Mouse (Mus musculus) embryo, embryonic 11.5 days (tissue): ENCODE data around the gene Mcts1.

Source experiments
- DNase-seq: peaks from one replicate; pipeline ENCODE4 v3.0.0-alpha.2; 2012; ENCODE audit warnings: low read depth, low spot score

The Mcts1 gene

DNA sequence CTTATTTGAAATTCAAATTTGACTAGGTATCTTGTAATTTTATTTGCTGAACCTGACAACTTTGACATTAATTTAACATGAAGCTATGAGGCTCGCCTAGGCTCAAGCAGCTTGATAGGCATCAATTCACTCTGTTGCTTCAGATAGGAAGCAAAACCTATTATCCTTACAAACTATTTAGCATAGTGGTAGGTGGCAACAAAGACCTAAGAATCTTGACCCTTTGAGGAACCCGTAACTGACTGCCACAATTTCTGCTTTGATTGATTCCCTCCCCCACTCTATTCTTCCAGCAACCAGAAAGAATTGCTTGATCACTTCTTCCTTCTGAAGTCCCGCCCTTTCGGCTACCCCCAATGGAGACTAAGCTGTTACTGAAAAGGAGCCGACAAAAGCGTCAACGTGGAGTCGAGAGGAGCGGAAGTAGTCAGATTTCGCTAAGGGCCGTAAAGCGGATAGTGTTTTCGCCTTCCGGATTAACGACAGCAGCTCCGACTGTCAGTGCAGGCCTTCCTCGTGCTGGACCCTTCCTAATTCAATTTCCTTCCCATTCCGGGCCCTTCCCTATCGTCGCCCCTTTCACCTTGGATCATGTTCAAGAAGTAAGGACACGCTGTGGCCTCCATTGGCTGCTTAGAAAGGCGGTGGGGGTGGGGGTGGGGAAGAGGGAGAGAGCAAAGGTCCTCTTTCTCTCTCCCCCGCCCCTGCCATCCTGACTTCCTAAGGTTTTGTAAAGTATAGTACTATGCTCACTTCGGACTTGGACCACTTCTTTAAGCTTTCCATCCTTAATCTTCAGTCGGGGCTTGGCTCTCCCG is at the start of gene Mcts1:
Gene Mcts1, plus strand, starts transcription at position 402 of the 818 bp plus-strand sequence.
- peak; percentile 61 for DNase-seq

DNA sequence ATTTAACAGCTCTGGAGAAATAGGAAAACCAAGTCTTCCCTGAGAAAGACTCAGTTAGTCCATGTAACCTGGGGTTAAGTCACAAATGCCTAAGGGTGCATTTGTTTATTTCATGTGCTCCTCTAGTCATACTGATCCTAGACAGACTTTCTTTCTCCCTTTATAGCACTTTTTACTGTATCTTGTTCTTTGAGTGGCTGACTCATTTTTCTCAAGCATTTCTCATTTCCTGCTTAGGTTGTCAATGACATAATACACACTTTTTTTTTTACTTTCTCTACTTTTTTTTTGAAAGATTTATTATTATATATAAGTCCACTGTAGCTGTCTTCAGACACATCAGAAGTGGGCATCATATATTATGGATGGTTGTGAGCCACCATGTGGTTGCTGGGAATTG is 47.1 kb upstream of the Mcts1 start:
- no peak for DNase-seq

DNA sequence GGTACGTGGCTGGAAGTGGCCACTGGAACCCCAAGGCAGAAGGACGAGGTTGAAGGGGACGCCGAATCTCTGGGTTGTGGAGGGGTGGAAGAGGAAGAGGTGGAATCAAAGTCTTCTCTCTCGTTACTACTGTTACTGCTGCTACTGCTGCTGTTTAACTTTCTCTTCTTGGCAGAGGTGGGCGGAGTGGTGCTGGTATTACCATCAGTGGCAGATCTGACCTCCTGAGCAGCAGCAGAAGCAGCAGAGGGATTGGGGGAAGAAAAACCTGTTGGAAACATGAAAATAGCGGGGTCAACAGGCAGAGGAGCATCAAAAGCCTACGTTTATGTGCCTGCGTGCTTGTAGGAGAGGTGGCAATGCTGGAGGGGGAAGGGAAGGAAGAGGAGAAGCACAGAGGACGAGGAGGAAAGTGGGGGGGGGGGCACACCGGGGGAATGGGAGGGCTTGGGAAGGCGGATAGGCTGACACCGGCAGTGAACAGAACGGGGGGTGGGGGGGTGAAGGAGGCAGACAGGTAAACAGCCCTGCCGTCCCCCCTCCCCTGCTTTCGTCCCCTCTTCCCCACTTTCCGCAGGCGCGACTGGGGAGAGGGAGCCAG is 36.3 kb upstream of the Mcts1 start:
- DNase-seq: no peak

DNA sequence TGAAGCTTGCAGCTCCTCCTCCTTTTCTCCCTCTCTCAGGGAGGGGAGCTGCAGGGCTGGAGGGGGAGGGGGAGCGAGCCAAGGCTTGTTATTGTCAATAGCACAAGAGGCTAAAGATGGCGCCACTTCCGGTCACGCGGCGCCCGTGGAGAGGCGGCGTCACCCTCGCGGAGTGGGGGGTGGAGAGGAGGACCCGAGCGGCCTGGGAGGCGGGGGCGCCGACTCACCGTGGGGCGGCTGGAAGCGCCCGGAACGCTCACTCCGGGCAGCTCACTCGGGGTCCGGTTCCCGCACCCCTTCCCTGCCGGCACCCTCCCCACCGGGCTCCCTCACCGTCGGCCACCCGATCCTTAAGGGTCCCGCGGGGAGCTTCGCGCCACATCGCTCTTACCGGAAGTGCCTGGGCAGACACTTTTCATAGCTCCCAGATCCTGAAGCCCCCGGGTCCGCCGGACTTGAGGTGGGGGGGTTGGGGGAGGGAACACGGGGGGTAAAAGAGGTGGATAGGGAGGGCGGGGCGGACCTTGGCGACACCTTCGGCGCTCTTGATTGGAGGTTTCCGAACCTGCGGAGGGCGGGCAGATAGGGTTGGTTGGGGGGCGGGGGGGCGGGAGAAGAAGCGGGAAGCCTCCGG is 35.7 kb upstream of the Mcts1 start:
- peak; percentile 75 for DNase-seq

DNA sequence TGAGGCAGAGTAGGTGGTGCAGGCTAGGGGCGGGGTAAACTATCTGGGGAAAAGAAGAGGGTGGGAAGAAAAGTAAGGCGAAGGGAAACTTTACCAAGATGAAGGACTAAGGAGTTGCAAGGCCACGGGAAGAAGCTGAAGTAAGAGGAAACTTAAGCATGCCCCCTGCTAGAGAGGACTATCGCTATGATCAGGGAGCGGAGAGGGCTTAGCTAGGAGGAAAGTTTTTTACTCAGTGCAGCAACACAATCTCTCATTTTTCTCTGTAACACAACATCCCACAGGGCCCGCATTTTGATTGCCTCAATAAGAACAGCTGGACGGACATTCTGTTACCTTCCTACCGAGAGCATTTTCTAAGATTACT is 35.2 kb upstream of the Mcts1 start:
- no peak for DNase-seq

DNA sequence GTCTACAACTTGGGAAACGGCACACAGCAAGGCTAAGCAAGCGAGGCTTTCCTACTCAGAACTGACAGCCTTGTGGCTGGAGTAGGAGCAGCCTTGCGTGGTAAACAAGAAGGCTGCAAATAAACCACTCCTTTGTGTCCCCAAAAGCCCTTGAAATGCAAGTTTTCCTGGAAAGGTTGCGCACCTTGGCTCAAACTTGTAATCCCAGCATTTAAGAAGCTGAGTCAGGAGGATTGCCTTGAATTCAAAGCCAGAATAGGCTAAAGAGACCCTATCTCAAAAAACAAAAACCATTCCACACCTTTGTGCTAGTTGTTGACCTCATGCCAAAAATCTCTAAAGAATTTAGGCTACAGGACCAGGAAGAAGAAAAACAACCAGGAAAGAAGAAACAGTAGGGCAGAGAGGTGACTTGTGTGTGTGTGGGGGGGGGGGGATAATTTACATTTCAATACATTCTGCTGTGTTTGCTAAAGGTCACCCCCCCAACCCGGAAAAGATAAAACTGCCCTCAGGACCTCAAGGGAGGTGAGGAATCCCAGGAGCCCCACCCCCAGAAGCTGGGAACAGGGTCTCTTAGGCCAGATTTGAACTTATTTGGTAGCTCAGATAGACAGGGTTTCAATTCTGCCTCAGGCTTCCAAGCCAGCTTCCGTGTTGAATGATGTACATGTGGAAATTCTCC is 33.7 kb upstream of the Mcts1 start:
- no peak for DNase-seq

DNA sequence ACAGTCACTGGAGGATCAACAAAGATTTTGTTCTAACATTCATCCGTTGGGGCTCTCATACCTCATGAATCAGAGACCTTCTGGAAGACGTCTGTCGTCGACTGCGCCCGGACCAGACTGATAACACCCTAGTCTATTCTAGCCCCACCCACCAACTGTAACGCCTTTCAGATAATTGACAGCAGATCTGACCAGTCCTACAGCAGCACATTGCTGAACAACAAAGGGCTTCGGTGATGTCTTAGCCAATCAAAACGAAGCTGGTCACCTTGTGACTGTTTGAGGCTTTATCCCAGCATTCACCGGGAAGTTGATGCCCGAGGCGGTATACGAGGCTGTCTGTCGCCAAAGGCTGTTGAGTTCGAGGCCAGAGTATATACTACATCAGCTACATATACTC is 24.3 kb upstream of the Mcts1 start, which contains the start of gene Cul4b:
Gene Cul4b, minus strand, starts transcription at position 119 of the 400 bp plus-strand sequence.
- no peak for DNase-seq

DNA sequence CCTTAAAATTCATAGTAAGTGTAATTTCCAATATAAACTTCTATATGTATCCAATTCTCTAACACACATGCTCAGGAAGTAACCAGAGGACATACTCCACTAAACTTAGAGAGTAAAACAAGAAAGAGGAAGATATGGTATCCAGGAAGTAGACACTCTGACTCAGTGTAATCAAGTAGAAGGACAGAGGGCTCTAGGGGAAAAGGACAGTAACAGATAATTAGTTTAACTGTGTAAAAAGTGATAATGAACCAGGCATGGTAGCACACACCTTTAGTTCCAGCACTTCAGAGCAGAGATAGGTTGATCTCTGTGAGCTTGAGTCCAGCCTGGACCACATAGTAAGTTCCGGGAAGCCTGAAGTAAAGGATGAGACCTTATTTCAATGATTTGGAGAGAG is 19.2 kb upstream of the Mcts1 start:
- DNase-seq: no peak

DNA sequence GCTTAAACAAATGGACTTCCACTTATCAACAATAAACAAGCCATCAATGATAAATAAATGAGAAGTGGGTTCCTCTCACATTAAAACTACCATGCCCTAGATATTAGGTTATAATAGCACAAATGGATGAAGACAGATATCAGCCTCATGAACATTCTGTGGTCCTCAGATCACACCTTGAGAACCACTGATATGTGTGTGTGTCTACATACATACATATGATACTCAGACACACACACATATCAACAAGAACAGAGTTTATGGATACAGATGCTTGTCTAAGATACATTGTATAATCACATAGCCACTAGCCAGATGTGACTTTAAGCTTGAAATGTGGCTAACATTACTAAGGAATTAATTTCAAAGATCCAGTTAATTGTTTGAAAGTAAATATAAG is 17.1 kb upstream of the Mcts1 start:
- DNase-seq: no peak

DNA sequence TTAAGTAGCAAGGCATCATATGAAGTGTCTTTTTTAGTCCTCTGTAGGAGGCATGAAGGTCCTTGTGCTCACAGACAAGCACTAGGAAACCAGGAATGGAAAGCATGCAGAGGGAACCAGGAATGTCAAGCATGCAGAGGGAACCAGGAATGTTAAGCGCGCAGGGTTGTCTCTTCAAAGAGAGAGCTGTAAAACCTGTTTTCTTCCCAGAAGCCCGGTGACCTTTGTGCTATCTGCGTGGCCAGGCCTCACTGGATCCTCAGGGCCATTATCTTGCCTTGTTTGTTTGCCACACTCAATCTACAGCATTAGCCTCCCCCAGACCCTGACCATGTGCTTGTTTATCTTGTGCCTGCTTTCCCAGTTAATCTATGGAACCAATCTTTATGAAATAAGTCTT is 10.6 kb upstream of the Mcts1 start:
- no peak for DNase-seq

DNA sequence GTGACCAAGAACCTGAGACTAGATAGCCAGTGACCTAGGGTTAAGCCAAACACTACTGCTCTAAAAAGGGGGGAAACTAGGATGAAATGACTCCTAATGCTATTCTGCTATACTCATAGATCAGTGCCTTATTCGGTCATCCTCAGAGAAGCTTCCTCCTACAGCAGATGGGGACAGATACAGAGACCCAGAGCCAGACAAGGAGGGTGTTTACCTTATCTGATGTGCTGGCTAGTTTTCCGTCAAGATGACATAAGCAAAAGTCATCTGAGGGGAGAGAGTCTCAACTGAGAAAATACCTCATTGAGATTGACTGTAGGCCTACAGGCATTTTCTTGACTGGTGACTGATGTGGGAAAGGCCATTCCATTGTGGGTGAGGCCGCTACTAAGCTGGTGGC is 8.6 kb upstream of the Mcts1 start:
- DNase-seq: no peak

DNA sequence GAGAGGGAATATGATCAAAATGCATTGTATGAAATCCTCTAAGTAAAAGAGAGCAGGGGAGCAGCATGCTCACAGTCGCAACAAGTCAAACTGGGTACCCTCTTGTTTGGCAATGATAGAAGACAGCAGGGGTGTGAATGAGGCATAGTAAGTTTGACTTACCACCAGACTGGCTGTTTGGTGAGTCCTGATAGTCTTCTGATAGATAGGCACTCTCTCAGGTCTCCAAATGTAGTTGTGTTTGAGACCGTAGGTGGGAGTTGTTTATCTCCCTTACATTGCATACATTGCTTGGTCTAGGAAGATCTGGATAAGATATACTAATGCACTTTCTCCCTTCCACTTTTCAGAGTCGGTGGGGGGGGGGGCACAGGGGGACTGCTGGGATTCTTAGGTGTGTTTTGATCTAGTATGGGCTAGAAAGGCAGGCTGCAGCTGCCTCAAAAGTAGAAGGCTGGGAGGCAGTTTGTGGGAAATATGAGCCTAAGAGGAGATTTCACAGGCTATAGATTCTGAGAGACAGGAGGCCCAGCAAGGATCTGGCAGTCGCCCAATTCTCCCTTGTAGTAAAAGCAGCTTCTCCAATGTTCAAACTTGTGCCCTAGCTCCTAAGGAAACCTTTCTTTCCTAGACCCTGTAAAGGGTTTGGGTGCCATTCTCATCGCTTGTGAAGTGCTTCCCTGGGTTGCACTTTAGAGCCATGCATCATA is 7.0 kb upstream of the Mcts1 start:
- peak; percentile 2 for DNase-seq

DNA sequence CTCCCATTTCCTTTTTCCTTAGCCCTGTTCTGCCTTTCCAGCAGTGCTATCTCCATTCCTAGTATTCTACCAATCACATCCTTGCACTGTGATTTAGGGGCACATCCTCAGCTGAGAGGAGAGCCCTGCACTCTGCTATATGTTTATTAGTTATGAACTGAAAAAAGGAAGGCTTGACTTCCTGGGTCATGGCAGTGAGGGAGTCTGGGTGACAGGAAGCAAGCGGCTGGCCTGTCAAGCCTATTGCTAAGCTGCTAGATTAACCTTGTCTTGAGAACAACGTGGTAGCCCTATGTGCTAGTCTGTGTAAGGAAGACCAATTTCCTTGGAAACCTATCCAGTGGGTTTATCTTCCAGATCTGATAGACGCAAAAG is 604 bp downstream of the Mcts1 start:
- DNase-seq: peak; percentile 2

DNA sequence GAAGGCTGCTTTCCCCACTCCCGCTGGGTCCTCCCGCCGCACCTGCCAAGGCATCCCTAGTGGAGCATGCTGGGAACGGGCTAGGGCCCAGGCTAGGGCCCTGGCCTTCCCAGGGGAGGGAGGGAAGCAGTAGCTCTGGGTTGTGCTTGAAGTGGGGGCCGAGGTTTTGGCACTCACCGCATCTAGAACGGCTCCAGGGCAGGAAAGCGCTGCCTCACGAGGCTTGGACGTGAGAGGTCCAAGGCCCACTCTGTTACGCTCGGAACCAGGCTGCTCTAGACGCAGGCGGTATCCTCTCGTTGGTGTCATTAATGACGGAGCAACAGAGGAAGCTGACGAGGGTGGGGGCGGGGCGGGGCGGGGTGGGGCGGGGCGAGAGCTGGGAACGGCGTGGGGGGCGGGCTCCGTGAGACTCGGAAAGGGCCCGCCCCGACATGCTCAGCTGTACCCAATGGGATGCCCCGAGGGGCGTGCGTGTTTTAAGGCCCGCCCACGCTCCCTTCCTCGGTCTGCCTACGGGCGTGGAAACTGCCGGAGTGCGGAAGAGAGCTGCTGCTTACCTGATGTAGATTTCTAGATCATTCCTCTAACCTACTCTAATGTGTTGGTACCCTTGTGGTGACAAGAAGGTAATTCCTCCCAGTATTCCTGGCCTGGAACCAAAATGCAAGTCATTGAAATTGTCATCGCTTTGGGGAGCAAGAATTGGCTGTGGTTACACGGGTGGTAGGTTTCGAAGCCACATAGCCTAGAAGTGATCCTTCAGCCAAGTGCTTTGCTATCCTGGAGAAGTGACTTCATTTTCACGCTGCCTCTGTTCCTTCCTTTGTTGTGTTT is 34.6 kb downstream of the Mcts1 start, which contains the start of gene C1galt1c1:
Gene C1galt1c1, minus strand, starts transcription at position 287 of the 837 bp plus-strand sequence.
- DNase-seq: peak; percentile 76

DNA sequence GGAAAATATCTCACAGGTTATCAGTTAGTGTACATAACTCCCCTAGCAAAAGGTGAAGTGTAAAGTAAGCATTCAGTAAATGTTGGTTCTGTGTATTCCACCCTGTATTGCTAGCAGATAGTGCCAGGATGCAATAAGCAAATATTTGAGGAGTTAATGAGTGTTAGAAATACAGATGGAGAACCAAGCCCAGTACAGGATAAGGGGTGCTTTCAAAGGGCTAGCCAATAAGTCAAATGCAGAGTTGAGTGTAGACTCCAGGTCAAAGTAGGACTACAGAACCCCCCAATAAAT is 35.2 kb downstream of the Mcts1 start:
- DNase-seq: no peak

DNA sequence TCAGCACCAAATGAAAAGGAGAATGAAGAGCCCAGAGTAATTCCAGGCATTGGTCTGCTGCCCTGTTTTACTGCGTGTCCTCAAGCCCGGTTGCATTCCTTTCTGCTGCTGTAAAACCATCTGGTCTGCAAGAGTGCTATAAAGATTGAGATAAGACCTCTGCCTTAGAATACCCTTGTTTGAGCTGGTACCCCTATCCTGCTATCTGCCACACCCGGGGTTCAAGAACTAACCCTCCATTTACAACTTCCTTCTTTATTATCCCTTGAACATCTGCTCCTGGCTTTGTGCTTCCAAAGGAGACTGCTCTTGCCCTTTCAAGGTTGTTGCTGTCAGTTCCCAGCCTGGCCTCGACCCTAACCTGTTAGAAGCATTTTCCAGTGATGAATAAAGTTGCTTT is 41.1 kb downstream of the Mcts1 start:
- DNase-seq: no peak

DNA sequence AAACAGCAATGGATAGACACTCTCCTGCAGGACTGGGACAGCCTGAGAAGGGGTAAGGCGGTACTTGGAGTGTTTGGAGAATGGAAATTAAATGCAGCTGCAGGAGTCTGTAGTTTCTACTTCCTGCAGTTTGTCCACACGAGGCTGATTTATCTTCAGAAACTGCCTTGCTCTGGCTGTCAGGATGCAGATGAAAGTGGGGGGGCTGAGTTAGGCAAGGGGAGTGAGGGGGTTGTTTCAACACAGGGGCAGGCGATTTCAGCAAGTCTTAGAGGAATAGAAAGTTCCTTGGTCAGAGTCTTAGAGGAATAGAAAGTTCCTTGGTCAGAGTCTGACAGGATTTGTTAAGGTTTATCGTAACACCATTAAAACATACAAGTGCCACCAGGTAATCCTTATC is 41.8 kb downstream of the Mcts1 start:
- DNase-seq: no peak

DNA sequence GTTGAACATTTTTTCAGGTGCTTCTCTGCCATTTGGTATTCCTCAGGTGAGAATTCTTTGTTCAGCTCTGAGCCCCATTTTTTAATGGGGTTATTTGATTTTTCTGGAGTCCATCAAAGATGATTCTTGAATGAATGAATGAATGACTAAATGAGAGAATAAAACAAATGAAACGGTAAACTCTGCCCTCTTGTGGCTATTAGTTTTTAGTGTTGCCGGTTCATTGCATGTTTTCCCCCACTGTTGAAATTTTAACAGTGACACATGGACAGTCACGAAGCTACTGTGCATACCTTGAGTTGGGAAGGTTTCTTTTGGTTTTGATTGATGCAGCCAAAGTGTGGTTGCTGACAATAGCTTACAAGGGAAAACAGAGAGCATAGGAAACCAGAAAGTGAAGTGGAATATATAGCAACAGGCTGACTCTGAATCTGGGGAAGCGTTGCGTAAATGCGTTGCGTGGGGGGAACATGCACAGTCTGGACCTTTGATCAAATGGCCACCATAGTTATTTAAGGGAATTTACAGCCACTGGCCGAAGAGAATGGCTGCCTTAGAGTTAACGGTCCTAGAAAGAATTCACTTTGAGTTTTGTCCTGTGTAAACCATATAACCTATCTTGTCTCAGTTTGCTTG is 50.1 kb downstream of the Mcts1 start:
- no peak for DNase-seq

DNA sequence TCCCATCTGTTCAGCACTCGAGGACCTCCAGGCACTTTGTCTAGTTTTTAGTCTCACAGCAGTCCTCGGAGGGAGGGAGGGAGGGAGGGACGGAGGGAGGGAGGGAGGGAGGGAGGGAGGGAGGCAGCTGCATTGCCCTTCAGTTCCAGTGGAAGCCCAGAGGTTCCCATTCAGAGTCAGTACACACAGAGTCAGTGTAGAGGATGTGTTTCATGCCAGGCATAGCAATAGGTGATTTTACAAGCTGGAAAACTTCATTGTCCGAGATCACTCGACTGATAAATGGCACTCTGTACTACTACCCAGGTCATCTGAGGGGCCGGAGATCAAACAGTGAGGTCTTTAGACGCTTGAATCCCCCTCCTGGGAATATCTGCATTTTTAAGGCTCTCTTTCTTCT is 50.8 kb downstream of the Mcts1 start:
- DNase-seq: no peak

DNA sequence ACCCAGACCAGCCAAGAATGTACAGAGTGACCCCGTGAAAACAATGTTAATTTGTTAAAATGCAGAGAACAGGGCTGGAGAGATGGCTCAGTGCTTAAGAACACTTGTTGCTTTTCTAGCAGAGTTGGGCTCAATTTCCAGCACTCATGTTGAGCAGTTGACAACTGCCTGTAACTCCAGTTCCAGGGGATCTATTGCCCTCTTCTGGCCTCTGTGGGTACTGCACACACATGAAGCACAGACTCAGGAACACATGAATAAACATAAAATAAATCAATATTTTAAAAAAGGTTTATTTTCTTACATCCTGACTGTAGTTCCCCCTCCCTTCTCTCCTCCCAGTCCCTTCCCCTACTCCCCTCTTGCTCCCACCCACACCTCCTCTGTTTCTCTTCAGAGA is 52.8 kb downstream of the Mcts1 start:
- no peak for DNase-seq

DNA sequence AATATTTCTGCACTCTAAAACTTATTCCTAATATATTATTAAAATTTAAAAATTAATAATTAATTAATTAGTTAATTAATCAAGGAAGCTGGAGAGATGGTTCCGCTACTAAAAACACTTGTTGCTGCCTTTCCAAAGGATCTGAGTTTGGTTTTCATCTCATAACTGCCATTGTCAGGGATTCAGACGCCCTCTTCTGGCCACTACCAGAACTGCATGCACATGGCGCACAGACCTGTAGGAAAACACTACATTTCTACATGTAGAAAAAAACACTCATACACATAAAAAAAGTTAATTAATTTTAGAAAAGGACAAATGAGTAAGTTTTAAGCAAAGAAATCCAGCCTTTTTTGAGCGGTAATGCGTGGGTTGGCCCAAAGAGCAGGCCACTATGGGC is 54.3 kb downstream of the Mcts1 start:
- no peak for DNase-seq
